Mouse (Mus musculus): Measurements from ENCODE around the gene D630045J12Rik. TPM values are rescaled to one million over a fixed set of nuclear protein-coding genes. Genes with fewer than 3 reads are reported as not detected.

Gene D630045J12Rik
- polyA plus RNA-seq, 1 experiment from 2014 or later, result 12.3 TPM

DNA sequence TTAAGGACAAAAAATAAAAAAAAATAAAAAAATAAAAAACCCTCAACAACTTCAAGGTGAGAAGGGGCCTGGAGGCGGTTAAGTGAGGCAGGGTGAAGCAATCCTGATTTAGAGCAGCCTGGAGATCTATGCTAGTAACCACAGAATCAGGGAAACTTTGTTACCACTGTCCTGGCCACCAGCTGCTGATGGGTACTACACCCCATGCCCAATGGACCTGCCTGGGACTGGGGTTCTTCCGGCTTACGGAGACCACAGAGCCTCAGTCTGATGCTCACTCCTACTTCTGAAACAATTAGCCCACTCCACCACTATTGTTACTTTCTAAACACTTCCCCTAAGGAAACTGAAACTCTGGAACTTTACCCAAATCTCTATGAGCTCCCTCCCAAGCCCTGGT lies 9.0 kb downstream of the D630045J12Rik start:
- H3K36me3 ChIP-seq (ENCODE audit: control insufficient read depth, insufficient read depth, low read length), result no peaks in the 10 kb centered on the region
- 73% methylated on average over 3 of the region's 3 CpGs for WGBS
- no peak for ATAC-seq (ENCODE audit: low FRiP score, low TSS enrichment)
- H3K9ac ChIP-seq (ENCODE audit: low read depth, low read length), result no peak overlapping the region
- peaks cover 21% of the 10 kb centered on the region for H3K4me1 ChIP-seq (ENCODE audit: control insufficient read depth, insufficient read depth, low read length)
- no peaks in the 10 kb centered on the region for H3K9me3 ChIP-seq (ENCODE audit: control insufficient read depth, low read length)
- H3K27me3 ChIP-seq (ENCODE audit: control insufficient read depth, insufficient read depth, low read length), result no peaks in the 10 kb centered on the region
- no peak overlapping the region for H3K27ac ChIP-seq (ENCODE audit: low read depth, low read length)
- no peak overlapping the region for H3K4me2 ChIP-seq (replicated peaks; ENCODE audit: low read depth, low read length)
- no peak overlapping the region for H3K4me3 ChIP-seq (ENCODE audit: low read length)

DNA sequence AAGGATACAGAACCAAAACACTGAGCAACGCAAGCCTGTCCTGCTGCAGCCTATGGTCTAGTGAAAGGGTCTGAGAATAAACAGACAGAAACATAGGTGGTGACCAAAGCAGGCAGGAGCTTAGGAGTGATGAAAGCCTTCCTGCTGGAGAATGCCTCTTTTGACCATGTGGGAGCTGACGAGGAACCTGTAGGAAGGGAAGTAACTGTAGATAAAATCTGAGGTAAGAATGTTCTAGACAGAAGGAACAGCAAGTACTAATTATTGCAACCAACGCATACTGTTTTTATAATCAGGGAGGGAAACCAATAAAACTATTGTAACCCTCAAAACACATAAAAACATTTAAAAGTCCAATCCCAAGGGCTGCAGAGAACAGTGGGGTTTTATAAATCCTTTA lies 9.6 kb downstream of the D630045J12Rik start:
- H3K9me3 ChIP-seq (ENCODE audit: control insufficient read depth, low read length), result no peaks in the 10 kb centered on the region
- H3K4me3 ChIP-seq (ENCODE audit: low read length), result no peak overlapping the region
- no peaks in the 10 kb centered on the region for H3K27me3 ChIP-seq (ENCODE audit: control insufficient read depth, insufficient read depth, low read length)
- H3K4me1 ChIP-seq (ENCODE audit: control insufficient read depth, insufficient read depth, low read length), result peaks cover 21% of the 10 kb centered on the region
- H3K9ac ChIP-seq (ENCODE audit: low read depth, low read length), result no peak overlapping the region
- no peaks in the 10 kb centered on the region for H3K36me3 ChIP-seq (ENCODE audit: control insufficient read depth, insufficient read depth, low read length)
- H3K4me2 ChIP-seq (replicated peaks; ENCODE audit: low read depth, low read length), result no peak overlapping the region
- WGBS, result 46% methylated on average over 3 of the region's 3 CpGs
- ATAC-seq (ENCODE audit: low FRiP score, low TSS enrichment), result no peak
- H3K27ac ChIP-seq (ENCODE audit: low read depth, low read length), result no peak overlapping the region

DNA sequence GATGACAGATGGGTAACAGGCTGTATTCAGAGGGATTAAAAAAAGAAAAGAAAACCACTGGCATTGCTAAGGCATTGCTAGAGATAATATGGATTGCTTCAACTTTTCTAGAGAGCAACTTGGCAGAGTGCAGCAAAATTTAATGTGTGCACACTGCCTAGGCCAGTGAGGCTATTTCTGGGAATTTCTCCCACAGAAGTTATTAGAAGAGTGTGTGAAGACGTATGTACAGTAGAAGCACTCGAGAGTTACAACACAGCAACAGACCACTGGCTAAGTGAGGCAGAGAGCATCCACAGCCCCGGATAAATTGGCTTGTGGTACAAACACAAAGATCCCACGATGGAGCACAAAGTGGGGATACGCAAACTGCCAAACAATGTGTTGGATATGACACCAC lies 11.0 kb downstream of the D630045J12Rik start:
- Histone ChIP-seq H3K9ac (ENCODE audit: low read depth, low read length) (no peak overlapping the region), H3K4me1 (ENCODE audit: control insufficient read depth, insufficient read depth, low read length) (peaks cover 21% of the 10 kb centered on the region), H3K4me3 (ENCODE audit: low read length) (no peak overlapping the region), H3K9me3 (ENCODE audit: control insufficient read depth, low read length) (no peaks in the 10 kb centered on the region), H3K27ac (ENCODE audit: low read depth, low read length) (no peak overlapping the region), H3K27me3 (ENCODE audit: control insufficient read depth, insufficient read depth, low read length) (no peaks in the 10 kb centered on the region), H3K36me3 (ENCODE audit: control insufficient read depth, insufficient read depth, low read length) (no peaks in the 10 kb centered on the region), H3K4me2 (replicated peaks; ENCODE audit: low read depth, low read length) (no peak overlapping the region)
- WGBS, result 86% methylated on average over 5 of the region's 5 CpGs
- no peak for ATAC-seq (ENCODE audit: low FRiP score, low TSS enrichment)

DNA sequence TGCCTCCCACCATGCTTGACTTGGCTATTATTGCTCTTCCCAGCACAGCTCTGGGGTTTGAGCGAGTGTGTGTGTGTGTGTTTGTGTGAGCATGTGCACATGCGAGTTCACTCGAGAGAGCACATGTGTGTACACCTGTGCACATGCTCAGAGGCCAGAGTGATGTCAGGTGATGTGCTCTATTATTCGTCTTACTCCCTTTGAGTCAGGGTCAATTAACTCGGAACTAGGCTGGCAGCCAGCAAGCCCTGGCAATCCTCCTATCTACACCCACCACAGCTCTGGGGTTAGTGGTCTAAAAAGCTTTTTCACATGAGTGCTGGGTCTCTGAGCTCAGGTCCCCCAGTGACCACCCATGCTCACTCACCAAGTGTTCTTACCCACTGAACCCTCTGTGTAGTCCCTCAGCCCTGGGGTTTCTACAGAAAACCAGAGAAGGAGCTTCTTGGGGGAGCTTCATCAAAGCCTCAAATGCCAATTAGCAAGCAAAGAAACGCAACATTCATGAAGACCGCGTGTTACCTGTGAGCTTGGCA lies 11.4 kb downstream of the D630045J12Rik start:
- Histone ChIP-seq H3K27me3 (ENCODE audit: control insufficient read depth, insufficient read depth, low read length) (no peaks in the 10 kb centered on the region), H3K4me2 (replicated peaks; ENCODE audit: low read depth, low read length) (no peak overlapping the region), H3K9ac (ENCODE audit: low read depth, low read length) (no peak overlapping the region), H3K4me3 (ENCODE audit: low read length) (no peak overlapping the region), H3K27ac (ENCODE audit: low read depth, low read length) (no peak overlapping the region), H3K4me1 (ENCODE audit: control insufficient read depth, insufficient read depth, low read length) (peaks cover 21% of the 10 kb centered on the region), H3K36me3 (ENCODE audit: control insufficient read depth, insufficient read depth, low read length) (no peaks in the 10 kb centered on the region), H3K9me3 (ENCODE audit: control insufficient read depth, low read length) (no peaks in the 10 kb centered on the region)
- no peak for ATAC-seq (ENCODE audit: low FRiP score, low TSS enrichment)
- WGBS, result 74% methylated on average over 8 of the region's 8 CpGs

DNA sequence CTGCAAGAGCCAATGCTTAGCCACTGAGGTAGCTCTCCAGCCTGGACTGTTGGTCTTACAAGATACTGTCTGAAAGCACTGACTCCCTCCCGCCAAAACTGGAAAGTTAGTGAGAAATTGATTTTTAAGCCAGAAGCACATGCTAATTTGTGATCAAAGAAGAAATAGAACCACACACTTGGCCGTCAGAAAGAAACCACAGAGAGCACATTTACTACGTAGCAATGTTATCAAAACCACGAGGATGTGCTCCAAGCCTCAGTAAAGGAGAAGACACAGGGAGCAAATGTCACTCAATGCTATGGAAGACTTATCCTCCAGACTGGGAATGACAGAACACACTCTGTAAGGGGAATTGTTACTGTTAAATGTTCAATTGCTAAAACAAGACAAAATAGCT lies 12.3 kb downstream of the D630045J12Rik start:
- no peaks in the 10 kb centered on the region for H3K27me3 ChIP-seq (ENCODE audit: control insufficient read depth, insufficient read depth, low read length)
- ATAC-seq (ENCODE audit: low FRiP score, low TSS enrichment), result no peak
- H3K4me1 ChIP-seq (ENCODE audit: control insufficient read depth, insufficient read depth, low read length), result peaks cover 21% of the 10 kb centered on the region
- no peak overlapping the region for H3K27ac ChIP-seq (ENCODE audit: low read depth, low read length)
- no peaks in the 10 kb centered on the region for H3K9me3 ChIP-seq (ENCODE audit: control insufficient read depth, low read length)
- H3K9ac ChIP-seq (ENCODE audit: low read depth, low read length), result no peak overlapping the region
- no peak overlapping the region for H3K4me2 ChIP-seq (replicated peaks; ENCODE audit: low read depth, low read length)
- no peak overlapping the region for H3K4me3 ChIP-seq (ENCODE audit: low read length)
- H3K36me3 ChIP-seq (ENCODE audit: control insufficient read depth, insufficient read depth, low read length), result no peaks in the 10 kb centered on the region
- 92% methylated on average over 4 of the region's 4 CpGs for WGBS

DNA sequence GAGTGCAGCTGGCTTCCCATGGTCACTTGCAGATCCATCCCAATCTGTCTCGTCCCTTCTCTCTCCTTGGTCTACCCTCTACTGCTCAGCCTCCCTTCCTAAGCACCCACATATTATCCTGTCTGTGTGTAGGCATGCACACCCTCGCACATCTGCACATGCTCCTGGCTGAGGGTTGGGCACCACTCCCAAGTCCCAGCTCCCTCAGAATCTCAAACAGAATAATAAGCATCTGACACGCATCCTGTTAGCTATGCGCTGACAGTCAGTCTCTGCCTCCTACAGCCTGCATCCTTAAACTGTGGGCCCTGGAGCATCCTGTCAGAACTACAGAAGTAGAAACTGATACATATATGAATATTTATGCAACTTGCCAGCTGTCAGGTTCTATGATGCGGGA lies 13.2 kb downstream of the D630045J12Rik start:
- Histone ChIP-seq H3K27ac (ENCODE audit: low read depth, low read length) (no peak overlapping the region), H3K9me3 (ENCODE audit: control insufficient read depth, low read length) (no peaks in the 10 kb centered on the region), H3K27me3 (ENCODE audit: control insufficient read depth, insufficient read depth, low read length) (no peaks in the 10 kb centered on the region), H3K9ac (ENCODE audit: low read depth, low read length) (no peak overlapping the region), H3K4me1 (ENCODE audit: control insufficient read depth, insufficient read depth, low read length) (peaks cover 21% of the 10 kb centered on the region), H3K36me3 (ENCODE audit: control insufficient read depth, insufficient read depth, low read length) (no peaks in the 10 kb centered on the region), H3K4me2 (replicated peaks; ENCODE audit: low read depth, low read length) (no peak overlapping the region), H3K4me3 (ENCODE audit: low read length) (no peak overlapping the region)
- no peak for ATAC-seq (ENCODE audit: low FRiP score, low TSS enrichment)
- 83% methylated on average over 5 of the region's 5 CpGs for WGBS

DNA sequence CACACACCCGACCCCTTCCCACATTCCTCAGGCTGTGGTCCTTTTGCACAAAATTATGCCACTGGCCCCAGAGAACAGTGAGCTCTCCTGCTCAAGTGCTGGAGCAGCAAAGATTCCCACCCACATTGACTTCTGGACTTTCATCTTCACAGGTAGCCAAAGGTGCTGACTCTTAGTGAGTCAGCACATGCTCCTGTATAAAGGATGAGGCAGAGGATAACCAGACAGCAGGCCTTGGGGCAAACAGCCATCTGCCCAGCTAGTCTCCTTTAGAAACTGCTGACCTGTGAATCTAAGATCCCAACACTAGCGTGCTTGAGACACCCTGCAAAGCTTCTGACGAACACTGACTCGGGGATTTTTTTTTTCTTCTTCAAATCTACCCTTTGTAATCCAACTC lies 15.4 kb downstream of the D630045J12Rik start:
- no peak for ATAC-seq (ENCODE audit: low FRiP score, low TSS enrichment)
- H3K9me3 ChIP-seq (ENCODE audit: control insufficient read depth, low read length), result no peaks in the 10 kb centered on the region
- no peak overlapping the region for H3K4me2 ChIP-seq (replicated peaks; ENCODE audit: low read depth, low read length)
- WGBS, result 67% methylated on average over 4 of the region's 4 CpGs
- H3K9ac ChIP-seq (ENCODE audit: low read depth, low read length), result no peak overlapping the region
- no peaks in the 10 kb centered on the region for H3K27me3 ChIP-seq (ENCODE audit: control insufficient read depth, insufficient read depth, low read length)
- H3K36me3 ChIP-seq (ENCODE audit: control insufficient read depth, insufficient read depth, low read length), result no peaks in the 10 kb centered on the region
- H3K4me1 ChIP-seq (ENCODE audit: control insufficient read depth, insufficient read depth, low read length), result peaks cover 13% of the 10 kb centered on the region
- H3K4me3 ChIP-seq (ENCODE audit: low read length), result no peak overlapping the region
- H3K27ac ChIP-seq (ENCODE audit: low read depth, low read length), result no peak overlapping the region

DNA sequence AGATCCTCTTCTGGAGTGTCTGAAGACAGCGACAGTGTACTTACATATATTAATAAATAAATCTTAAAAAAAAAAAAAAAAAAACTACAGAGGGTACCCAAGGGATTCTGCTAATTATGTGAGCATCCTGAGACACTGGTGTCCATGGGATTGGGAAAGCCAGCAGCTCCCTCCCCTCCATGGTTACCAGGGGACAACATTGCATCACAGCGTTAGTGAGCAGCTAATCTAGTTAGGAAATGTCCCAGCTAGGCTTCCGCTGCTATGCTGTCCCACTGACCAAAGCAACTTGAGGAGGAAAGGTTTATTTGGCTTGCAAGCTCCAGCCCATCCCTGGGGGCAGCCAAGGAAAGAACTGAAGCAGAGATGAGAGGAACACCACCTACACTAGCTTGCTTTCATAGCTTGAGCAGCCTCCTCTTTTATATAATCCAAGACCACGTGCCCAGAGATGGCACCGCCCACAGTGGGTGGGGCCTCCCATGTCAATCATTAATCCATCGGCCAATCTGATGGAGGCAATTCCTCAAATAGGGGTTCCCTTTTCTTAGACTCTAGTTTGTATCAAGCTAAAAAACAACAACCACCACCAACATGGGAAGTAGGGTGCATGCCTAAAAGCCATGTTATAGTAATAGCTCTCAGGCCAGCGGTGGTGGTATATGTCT lies 17.7 kb downstream of the D630045J12Rik start:
- Histone ChIP-seq H3K4me1 (ENCODE audit: control insufficient read depth, insufficient read depth, low read length) (peaks cover 15% of the 10 kb centered on the region), H3K27ac (ENCODE audit: low read depth, low read length) (no peak overlapping the region), H3K4me3 (ENCODE audit: low read length) (no peak overlapping the region), H3K4me2 (replicated peaks; ENCODE audit: low read depth, low read length) (no peak overlapping the region), H3K9me3 (ENCODE audit: control insufficient read depth, low read length) (no peaks in the 10 kb centered on the region), H3K27me3 (ENCODE audit: control insufficient read depth, insufficient read depth, low read length) (no peaks in the 10 kb centered on the region), H3K9ac (ENCODE audit: low read depth, low read length) (no peak overlapping the region), H3K36me3 (ENCODE audit: control insufficient read depth, insufficient read depth, low read length) (no peaks in the 10 kb centered on the region)
- 84% methylated on average over 6 of the region's 7 CpGs for WGBS
- ATAC-seq (ENCODE audit: low FRiP score, low TSS enrichment), result no peak

DNA sequence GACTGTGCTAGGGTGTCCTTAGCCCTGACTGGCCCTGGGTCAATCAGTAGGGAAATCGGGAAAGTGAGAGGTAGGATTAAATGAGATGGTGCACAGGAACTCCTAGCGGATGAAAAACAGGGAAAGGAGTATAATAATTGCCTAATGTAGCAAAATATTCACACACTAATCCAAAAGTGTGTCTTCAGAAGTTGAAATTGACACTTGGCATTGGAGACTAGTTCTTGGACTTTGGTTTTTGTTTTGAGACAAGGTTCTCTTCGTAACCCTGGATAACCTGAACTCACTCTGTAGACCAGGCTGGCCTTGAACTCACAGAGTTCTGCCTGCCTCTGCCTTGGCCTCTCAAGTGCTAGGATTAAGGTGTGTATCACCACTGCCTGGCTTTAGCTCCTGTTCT lies 20.0 kb downstream of the D630045J12Rik start:
- H3K27me3 ChIP-seq (ENCODE audit: control insufficient read depth, insufficient read depth, low read length), result no peaks in the 10 kb centered on the region
- H3K9ac ChIP-seq (ENCODE audit: low read depth, low read length), result no peak overlapping the region
- H3K36me3 ChIP-seq (ENCODE audit: control insufficient read depth, insufficient read depth, low read length), result no peaks in the 10 kb centered on the region
- WGBS, result 95% methylated on average over 3 of the region's 3 CpGs
- H3K9me3 ChIP-seq (ENCODE audit: control insufficient read depth, low read length), result no peaks in the 10 kb centered on the region; the same call in 1 of the 2 replicates
- ATAC-seq (ENCODE audit: low FRiP score, low TSS enrichment), result no peak
- H3K27ac ChIP-seq (ENCODE audit: low read depth, low read length), result no peak overlapping the region
- no peak overlapping the region for H3K4me3 ChIP-seq (ENCODE audit: low read length)
- peaks cover 15% of the 10 kb centered on the region for H3K4me1 ChIP-seq (ENCODE audit: control insufficient read depth, insufficient read depth, low read length)
- no peak overlapping the region for H3K4me2 ChIP-seq (replicated peaks; ENCODE audit: low read depth, low read length)

Measured in kidney, embryonic 14.5 days (tissue).